Mouse (Mus musculus) C2C12 (cell line): ENCODE results near the gene Tnr.

Experiments used
- CTCF ChIP-seq: IDR thresholded peaks from one replicate; pipeline ENCODE4 v1.5.1; 2011; ENCODE audit not compliant: control insufficient read depth, insufficient read depth, insufficient read length
- MAX ChIP-seq: IDR thresholded peaks from one replicate; pipeline ENCODE4 v1.6.1; 2011; ENCODE audit warnings: mild to moderate bottlenecking, control low read depth
- MYOD1 ChIP-seq: IDR thresholded peaks from one replicate; pipeline ENCODE4 v1.6.1; 2011; ENCODE audit warnings: low read depth; ENCODE audit not compliant: control insufficient read depth, insufficient read length
- MYOG ChIP-seq: IDR thresholded peaks from one replicate; pipeline ENCODE4 v1.6.1; 2011; ENCODE audit not compliant: control insufficient read depth, insufficient read length; ENCODE audit errors: extremely low read depth
- USF1 ChIP-seq: IDR thresholded peaks from one replicate; pipeline ENCODE4 v1.6.1; 2011; ENCODE audit warnings: low read depth, mild to moderate bottlenecking, control low read depth, moderate library complexity

DNA sequence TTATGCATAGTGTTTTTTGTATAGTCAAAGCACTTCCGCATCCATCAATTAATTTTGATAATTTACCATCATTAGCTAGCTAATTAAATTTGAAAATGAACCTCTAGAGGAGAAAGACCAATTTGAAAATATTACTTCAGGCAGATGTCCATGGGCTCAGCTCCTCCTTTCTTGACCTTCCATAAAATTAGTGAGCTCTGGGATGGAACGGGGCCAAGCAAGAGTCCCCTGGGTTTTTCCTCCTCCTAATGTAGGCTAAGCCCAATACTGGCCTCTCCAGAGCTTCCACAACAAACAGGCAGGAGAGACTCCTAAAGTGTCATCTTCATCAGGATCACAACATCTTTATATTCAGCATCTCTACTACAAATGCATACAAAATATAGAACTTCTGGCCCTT is 455.5 kb downstream of the Tnr start:
- TF ChIP-seq CTCF (no peak), MYOG (no peak), USF1 (no peak), MAX (no peak), MYOD1 (no peak)
